Mouse (Mus musculus) mouse trophoblast stem cell (cell line): ENCODE data around the gene Naa38.
"Not testable (repeated sequence)": the region's sequence is repeated elsewhere in the genome, so short reads cannot be mapped to it uniquely, and the experiment has no call there.

Experiments
- in situ Hi-C, 2 experiments: fragments of 300-500 bp; cut with MseI, MboI; formaldehyde crosslinking; loops; 2 replicates in 1 of 2; 3 replicates in 1 of 2; pipeline ENCODE4 v1.15.1; 2025

Gene Naa38

DNA sequence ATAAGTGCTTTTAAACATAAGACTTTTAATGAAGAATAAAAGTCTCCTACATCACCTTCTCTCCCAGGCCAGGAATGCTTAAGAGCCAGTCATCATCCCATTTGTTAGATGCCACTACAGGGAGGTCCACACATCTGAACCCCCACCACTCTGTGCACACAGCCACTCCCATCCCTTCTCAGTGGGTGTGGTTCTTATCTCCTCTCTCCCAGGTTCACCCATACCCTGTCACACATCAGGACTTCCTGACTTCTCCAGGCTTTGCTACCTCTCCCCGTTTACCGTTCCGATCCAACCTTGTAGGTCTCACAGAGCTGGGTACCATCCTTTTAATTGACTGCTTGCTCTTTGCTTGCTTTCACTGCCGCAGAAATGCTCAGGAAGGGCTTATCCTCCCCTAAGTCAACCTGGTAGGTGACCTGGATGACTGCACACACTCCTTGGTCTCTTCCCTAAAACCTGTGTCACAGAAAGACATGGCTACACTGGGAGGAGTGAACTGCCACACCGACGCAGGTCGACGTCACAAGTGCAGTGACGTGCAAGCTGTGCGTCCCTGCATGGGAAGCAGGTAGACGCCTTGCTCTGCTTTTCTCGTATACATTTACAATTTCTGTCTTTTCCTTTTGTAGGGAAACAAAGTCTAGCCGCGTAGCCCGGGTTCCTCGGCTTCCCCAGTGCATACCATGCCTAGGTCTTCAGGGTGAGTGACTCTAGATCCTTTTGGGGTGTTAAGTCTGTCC, 21.9 kb upstream of the Naa38 start:
- in situ Hi-C loops, result no loop called here

- in situ Hi-C loops, result no loop called here
These were observed 19.6 kb upstream of the Naa38 start for GRCm38 (mm10) chr11:69375646-69376045.

- in situ Hi-C loops, result no loop called here
These were observed 17.5 kb upstream of the Naa38 start for GRCm38 (mm10) chr11:69377766-69378165.

DNA sequence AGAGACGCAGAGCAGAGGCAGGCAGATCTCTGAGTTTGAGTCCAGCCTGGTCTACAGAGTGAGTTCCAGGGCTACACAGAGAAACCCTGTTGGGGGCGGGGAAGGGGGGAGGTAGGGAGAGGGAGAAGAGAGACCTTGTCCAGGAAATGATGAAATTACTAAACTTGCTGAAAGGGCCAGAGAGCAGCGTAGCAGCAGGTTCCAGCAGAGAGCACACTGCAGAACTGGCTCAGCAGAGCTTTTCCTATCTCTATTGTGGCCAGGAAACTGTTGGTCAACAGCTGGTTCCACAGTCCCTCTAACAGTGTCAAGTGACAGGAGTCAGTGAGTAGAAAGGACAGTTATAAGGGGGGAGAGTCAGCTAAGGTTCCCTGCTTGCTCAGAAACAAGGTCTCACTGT, 15.7 kb upstream of the Naa38 start:
- in situ Hi-C loops, result no loop called here

- in situ Hi-C loops, result no loop called here
These were observed 13.9 kb upstream of the Naa38 start for GRCm38 (mm10) chr11:69381356-69381755.

DNA sequence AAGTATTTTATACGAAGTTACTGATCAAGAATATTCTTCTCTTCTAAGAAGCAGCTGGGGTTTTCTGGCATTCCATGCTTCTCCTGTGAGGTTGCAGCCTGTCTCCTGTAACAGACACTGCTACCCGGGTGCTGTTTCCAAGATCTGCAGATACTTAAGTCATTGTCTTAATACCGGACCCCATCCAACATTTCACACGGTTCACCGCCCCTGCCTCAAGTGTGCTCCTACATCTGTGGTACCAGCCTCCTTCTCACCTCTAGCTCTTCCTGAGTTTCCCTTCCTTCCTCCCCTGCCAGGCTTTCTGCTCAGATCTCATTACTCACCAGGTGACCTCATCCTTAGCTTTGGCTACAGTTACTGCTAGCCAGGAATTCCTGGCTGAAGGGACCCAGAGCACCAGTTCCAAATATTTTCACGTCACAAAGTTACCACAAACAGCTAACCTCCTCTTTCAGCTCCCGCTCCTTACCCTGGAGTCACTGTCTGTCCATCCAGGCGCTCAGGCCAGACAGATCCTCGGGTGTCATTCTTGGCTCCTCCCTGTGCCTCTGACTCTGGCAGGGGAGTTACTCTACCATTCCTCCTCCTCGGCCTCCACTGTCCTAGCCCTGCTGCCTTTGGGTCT, 12.7 kb upstream of the Naa38 start:
- in situ Hi-C loops, result no loop called here

GRCm38 (mm10) chr11:69384979-69385378, 10.3 kb upstream of the Naa38 start:
- in situ Hi-C loops, result loop anchor here (5.0 kb wide), 2 partner anchors 118 to 123 kb away; no protein-coding TSS in a partner anchor

DNA sequence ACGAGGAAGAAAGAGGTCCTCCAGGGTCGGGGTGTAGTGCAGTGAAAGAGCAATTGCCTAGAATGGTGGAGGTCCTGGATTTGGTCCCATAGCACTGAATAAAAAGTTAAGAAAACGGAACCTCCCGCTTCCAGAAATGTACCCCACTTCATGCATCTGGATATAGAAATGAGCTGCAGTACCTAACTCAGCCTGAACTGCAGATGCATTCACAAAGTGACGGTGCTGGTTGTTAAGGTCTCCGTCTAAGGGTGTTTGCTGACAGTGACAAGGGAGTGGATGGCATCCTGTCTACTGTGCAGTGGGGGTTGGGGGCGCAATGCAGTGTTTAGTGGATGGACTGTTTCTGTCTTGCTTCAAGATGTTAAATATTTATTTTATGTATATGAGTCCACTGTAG, 8.5 kb upstream of the Naa38 start:
- in situ Hi-C loops, result loop anchor here (5.0 kb wide), 2 partner anchors 119 to 124 kb away; no protein-coding TSS in a partner anchor

DNA sequence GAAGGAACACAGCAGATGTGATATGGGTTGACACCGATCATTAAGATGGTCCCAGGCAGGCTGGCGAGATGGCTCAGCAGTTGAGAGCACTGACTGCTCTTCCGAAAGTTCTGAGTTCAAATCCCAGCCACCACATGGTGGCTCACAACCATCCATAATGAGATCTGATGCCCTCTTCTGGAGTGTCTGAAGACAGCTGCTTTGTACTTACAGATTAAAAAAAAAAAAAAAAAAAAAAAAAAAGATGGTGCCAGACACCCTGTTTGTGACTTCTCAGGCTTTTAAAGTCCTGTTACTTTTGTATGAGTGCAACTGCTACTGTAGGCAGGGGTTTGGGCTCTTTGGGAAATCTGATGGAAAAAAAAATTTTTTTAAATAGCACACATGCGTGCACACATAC, 6.6 kb upstream of the Naa38 start:
- in situ Hi-C loops, result loop anchor here (5.0 kb wide), 2 partner anchors 121 to 126 kb away; no protein-coding TSS in a partner anchor

- in situ Hi-C loops, result loop anchor here (5.0 kb wide), 2 partner anchors 122 to 127 kb away; no protein-coding TSS in a partner anchor
These were observed 5.5 kb upstream of the Naa38 start for GRCm38 (mm10) chr11:69389531-69390399.

DNA sequence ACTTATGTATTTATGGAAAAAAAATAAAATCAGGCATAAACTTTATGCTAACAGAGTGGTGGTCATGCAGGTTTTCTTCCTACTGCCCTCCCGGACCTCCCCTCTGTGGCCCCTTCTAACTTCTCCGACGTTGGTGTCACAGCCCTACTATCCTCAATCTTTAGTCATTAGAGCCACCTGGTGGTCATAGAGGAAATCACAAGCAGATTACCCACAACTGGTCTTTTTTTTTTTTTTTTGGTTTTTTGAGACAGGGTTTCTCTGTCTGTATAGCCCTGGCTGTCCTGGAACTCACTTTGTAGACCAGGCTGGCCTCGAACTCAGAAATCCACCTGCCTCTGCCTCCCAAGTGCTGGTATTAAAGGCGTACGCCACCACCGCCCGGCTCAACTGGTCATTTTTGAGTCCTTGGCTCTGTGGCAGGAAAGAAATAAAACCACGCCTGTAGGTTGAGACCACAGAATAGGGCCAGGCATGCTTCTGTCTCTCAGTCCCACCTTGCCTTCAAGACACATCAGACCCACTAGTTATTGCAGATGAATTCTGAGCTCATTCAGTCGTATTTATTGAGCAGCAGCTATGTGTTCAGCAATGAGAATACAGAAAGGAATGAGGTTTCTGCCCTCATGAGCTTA, 4.8 kb upstream of the Naa38 start:
- in situ Hi-C loops, result no loop called here

DNA sequence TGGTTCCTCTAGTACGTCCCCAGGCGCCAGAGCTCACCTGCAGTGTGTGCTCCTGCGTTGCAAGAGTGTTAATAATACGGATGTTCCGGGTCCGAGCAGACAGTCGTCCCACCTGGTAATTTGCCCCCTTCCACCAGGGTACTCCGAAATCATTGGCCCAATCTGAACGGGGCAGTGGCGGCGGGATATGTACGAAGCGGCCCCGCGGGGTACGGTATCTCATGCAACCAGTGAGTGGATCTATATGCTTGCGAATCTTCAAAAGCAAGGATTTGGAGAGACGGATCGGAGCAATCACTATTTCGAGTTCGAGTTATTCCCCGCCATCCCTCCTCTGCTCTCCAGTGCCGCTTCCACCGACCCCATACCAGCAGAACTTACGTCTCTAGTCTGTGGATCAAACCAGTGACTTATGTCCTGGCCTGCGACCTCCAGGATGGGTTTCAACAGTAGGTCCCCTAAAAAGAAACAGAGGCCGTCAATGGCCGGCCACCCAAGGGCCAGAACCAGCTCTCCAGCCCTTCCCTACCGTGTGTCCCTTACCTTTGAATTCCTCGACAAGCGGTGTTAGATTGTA, 608 bp upstream of the Naa38 start:
- in situ Hi-C loops, result not testable (repeated sequence)

DNA sequence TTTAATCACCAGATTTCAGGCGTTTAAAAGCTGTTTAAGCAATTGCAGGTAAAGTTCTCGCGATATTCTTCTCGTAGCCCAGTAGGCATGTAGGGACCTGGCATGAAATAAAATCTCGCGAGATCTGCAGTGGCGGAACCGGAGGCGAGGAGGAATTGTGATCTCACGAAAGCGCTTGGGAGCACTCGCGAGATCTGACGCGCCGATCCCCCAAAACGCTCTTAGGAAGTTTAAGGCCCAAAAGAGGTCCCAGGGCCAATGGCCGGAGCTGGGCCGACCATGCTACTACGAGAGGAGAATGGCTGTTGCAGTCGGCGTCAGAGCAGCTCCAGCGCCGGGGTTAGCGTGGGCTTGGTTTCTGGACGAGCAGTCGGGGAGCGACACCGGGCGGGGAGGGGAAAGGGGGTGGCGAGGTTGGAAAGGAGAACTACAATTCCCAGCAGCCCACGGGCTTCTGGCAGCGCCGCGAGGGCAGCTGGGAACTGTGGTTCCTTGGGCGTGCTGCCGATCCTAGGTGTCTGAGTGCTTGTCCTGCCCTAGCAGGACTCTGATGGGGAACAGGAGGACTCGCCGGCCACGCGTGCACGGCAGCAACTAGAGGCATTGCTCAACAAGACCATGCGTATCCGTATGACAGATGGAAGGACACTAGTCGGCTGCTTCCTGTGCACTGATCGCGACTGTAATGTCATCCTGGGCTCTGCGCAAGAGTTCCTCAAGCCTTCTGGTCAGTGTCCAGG, 517 bp downstream of the Naa38 start:
- in situ Hi-C loops, result no loop called here

DNA sequence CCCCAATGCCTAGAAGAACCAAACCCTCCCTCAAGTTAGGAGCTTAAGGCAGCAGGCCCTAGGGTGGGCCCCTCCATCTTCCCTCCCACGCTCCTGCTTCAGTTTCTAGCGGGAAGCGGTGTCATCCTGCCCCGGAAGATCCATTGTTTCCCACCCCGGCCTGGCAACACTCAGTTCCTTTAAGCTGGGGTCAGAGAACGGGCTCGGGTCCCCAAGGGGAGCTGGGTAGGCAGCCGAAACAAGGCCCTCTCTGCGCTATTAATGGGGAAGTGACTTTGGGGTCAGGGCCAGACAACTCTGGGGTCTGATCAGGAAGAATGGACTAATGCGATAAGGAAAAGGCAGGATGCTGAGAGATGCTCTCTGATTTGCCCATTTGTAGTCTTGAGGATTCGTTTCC, 1.5 kb downstream of the Naa38 start:
- in situ Hi-C loops, result no loop called here

- in situ Hi-C loops, result no loop called here
These were observed 2.3 kb downstream of the Naa38 start for GRCm38 (mm10) chr11:69397581-69398057.

DNA sequence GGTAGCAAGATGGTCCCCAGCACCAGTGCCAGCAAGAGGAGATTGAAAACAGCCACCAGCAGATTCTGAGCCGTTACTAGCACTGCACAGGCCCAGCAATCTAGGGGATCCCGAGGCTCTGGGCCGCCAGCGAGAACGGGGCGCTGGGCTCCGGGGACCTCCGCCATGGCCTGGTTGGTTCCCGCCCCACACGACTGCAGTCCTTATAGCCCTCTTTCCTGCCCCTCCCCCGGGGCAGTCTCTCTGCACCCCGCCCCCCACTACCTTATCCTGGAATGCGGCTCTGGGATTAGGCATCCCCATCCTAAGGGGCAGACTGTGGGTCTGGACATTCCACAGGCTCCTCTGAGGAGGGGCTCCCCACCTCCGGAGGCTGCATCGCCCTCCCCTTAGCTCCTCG, 2.8 kb downstream of the Naa38 start, which contains the start of gene Tmem88:
Gene Tmem88 (minus strand): TSS at position 176 of the 400 bp plus-strand sequence.
- in situ Hi-C loops, result no loop called here

GRCm38 (mm10) chr11:69398486-69399200, 3.4 kb downstream of the Naa38 start:
- in situ Hi-C loops, result no loop called here

GRCm38 (mm10) chr11:69399201-69400082, 4.2 kb downstream of the Naa38 start:
- in situ Hi-C loops, result loop anchor here (10.0 kb wide), 1 partner anchor 115 kb away; no protein-coding TSS in a partner anchor
